Mouse (Mus musculus) brain, embryonic 14.5 days (tissue): ENCODE measurements around the gene Krt83.

Experiments used
- CTCF ChIP-seq: fragments of 200-500 bp; IDR thresholded peaks from 2 replicates; pipeline ENCODE4 v1.5.1; 2012; ENCODE audit warnings: inconsistent platforms, mild to moderate bottlenecking, moderate library complexity, borderline replicate concordance; ENCODE audit not compliant: insufficient read depth, insufficient read length; ENCODE audit errors: extremely low read depth
- POLR2A ChIP-seq: fragments of 200-500 bp; IDR thresholded peaks from 2 replicates; pipeline ENCODE4 v1.6.1; 2012; ENCODE audit warnings: mild to moderate bottlenecking, inconsistent platforms, borderline replicate concordance; ENCODE audit not compliant: poor library complexity, insufficient read depth, insufficient read length, severe bottlenecking; ENCODE audit errors: extremely low read depth

DNA sequence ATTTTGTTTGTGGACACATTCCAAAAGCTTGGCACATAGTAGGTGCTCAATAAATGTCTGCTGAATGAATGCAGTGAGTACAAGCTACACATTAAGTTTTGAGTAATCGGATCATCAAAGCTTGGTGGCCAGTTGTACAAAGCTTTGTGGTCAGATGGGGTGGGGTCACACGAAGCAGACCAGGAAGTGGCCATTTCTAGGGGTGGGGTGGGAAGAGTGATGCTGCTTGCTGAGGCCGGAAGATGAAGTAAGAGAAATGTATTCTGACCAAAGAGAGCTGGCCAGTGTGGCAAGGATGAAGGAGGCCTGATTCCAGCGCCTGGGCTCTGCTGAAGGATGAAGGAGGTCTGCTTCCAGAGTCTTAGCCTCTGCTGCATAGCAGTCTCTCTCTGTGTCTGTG, 22.2 kb downstream of the Krt83 start:
- TF ChIP-seq CTCF (no peak), POLR2A (no peak)
